Mouse (Mus musculus) spleen, adult 2 months (tissue): ENCODE results near the gene Nlrp9b. TPM values are rescaled to one million over a fixed set of nuclear protein-coding genes. Genes with fewer than 3 reads are reported as not detected.
"Not testable (repeated sequence)": the region's sequence is repeated elsewhere in the genome, so short reads cannot be mapped to it uniquely, and the experiment has no call there.

ENCODE experiments used
- DNase-seq, 2 experiments: peaks; one replicate each; pipeline versions ENCODE4 v3.0.0 to v3.0.0-alpha.2; 2012 to 2021; ENCODE audit warnings: low spot score in 2 of 2, low read depth in 1 of 2
- H3K27ac ChIP-seq: fragments of 200-500 bp; 2 replicates; pipeline ENCODE4 v1.5.1; 2012; ENCODE audit warnings: low read length, inconsistent platforms; ENCODE audit not compliant: insufficient read depth
- H3K27me3 ChIP-seq: fragments of 200-500 bp; 2 replicates; pipeline ENCODE4 v1.6.1; 2012; ENCODE audit warnings: mild to moderate bottlenecking, moderate library complexity, low read length, inconsistent platforms; ENCODE audit not compliant: control insufficient read depth, insufficient read depth
- H3K36me3 ChIP-seq: fragments of 200-500 bp; 2 replicates; pipeline ENCODE4 v1.6.1; 2012; ENCODE audit warnings: mild to moderate bottlenecking, low read length, inconsistent platforms; ENCODE audit not compliant: control insufficient read depth, insufficient read depth
- H3K4me1 ChIP-seq: fragments of 200-500 bp; 2 replicates; pipeline ENCODE4 v1.6.1; 2011; ENCODE audit warnings: inconsistent platforms; ENCODE audit not compliant: control insufficient read depth, insufficient read depth, insufficient read length
- H3K4me3 ChIP-seq: fragments of 200-500 bp; 2 replicates; pipeline ENCODE4 v1.5.1; 2011; ENCODE audit warnings: mild to moderate bottlenecking, inconsistent platforms; ENCODE audit not compliant: insufficient read depth, insufficient read length; ENCODE audit errors: extremely low read depth
- CTCF ChIP-seq: fragments of 200-500 bp; IDR thresholded peaks from 2 replicates; pipeline ENCODE4 v1.5.1; 2011; ENCODE audit warnings: mild to moderate bottlenecking, inconsistent platforms; ENCODE audit not compliant: insufficient read depth, insufficient read length, insufficient replicate concordance; ENCODE audit errors: extremely low read depth
- POLR2A ChIP-seq: fragments of 200-500 bp; IDR thresholded peaks from 2 replicates; pipeline ENCODE4 v1.6.1; 2011; ENCODE audit warnings: low read depth, low read length, inconsistent platforms
- WGBS: fragments of 180-500 bp; shearing (Covaris S2); methylation state at CpG from one replicate; pipeline ENCODE4 v1.1.7; 2018; 5-methylcytosine and 5-hydroxymethylcytosine counted together
- polyA plus RNA-seq: library from polyadenylated mRNA; depleted of rRNA; stranded (reverse); fragments of >200 nt; gene quantifications from 2 replicates; pipeline ENCODE4 v1.2.3, GENCODE M21; 2012

Gene Nlrp9b
- polyA plus RNA-seq, 1 experiment = not detected

DNA sequence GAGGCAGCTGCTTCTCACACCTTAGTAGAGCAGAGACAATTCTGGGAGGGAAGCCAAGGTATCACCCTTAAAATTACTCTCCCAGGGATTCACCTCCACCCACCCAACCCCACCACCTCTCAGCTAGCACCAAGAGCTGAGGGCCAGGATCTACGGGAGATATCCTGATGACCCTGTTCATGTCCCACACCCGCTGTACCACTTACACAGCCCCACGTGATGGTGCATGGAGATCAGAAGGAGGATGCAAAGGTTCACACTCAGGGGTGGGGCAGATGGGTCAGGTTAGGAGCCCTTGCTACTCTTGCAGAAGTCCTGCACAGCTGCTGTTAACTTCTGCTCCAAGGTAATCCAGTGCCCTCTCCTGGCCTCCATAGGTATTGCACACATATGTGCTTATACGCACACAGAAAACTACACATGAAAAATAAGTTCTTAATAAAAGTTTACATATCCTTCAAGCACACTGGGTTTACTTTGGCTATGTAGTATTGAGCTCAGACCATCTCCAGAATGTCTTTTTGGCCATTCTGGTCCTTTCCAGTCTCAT is 21.6 kb upstream of the Nlrp9b start:
- no peaks in the 10 kb centered on the region for H3K36me3 ChIP-seq
- 93% methylated on average over 4 of the region's 4 CpGs for WGBS
- H3K27me3 ChIP-seq = no peaks in the 10 kb centered on the region
- DNase-seq = no peak
- no peaks in the 10 kb centered on the region for H3K4me1 ChIP-seq
- TF ChIP-seq CTCF (no peak), POLR2A (no peak)
- H3K27ac ChIP-seq = no peak overlapping the region
- no peak overlapping the region for H3K4me3 ChIP-seq

DNA sequence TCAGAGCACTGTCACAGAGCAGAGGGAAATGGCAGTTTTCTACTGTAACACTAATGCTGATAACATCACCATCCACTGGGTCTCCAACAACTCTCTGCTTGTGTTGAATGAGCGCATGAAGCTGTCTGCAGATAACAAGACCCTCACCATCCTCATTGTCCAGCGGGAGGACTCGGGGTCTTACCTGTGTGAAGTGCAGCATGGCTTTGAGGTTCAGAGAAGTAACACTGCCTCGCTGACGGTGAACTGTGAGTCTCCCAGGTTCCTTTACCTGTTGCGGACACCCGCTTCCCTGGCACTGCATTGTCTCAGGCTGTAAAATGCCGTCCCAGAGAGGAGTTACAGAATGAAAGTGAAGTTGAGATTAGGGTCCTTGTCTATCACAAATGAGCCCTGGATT is 21.1 kb upstream of the Nlrp9b start:
- H3K27me3 ChIP-seq = no peaks in the 10 kb centered on the region

DNA sequence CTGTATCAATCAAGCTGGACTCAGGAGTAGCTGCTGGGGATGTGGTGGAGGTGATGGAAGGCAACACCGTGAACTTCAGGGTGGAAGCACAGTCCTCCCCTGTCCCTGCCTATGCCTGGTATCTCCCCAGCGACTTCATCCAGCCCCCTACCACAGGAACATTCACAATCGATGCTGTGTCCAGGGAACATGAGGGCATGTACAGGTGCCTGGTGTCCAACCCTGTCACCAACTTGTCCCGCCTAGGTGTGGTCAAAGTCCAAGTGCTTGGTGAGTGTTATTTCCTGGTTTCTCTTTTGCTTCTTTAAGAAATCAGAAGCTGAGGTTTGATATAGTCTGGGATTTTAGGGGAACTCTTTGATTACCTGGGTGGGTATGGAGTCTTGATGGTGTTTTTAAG is 19.7 kb upstream of the Nlrp9b start:
- DNase-seq = no peak
- no peaks in the 10 kb centered on the region for H3K27me3 ChIP-seq
- H3K27ac ChIP-seq = no peak overlapping the region
- H3K36me3 ChIP-seq = no peaks in the 10 kb centered on the region
- H3K4me3 ChIP-seq = no peak overlapping the region
- 85% methylated on average over 4 of the region's 4 CpGs for WGBS
- no peaks in the 10 kb centered on the region for H3K4me1 ChIP-seq
- TF ChIP-seq POLR2A = no peak

More for the DNA sequence above, 21.1 kb upstream of the Nlrp9b start:
- Histone ChIP-seq H3K27ac (no peak overlapping the region), H3K36me3 (no peaks in the 10 kb centered on the region), H3K4me3 (no peak overlapping the region), H3K4me1 (no peaks in the 10 kb centered on the region)
- 93% methylated on average over 8 of the region's 8 CpGs for WGBS
- TF ChIP-seq CTCF = no peak
- no peak for DNase-seq

DNA sequence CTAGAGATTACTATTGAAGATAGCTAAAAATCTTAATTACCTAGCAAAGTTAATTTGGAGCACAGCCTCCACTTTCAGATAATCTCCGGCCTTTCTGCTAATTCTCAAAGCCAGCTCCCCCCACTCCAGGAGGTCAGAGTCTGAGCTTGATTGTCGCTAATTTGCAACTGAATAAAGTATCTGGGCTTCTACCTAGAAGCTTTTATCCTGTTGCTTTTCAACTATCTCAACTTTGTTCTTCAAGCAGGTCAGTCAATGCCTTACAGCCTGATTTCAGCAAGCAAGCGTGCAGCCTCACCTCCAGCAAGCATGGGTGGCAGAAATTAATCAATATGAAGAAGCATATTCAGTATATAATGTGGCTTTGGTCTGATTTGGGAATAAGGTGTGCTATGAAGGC is 5.5 kb downstream of the Nlrp9b start:
- not testable (repeated sequence) for H3K27me3 ChIP-seq, H3K36me3 ChIP-seq, DNase-seq, H3K4me3 ChIP-seq, H3K27ac ChIP-seq, H3K4me1 ChIP-seq
- WGBS = 61% methylated on average over 3 of the region's 3 CpGs

DNA sequence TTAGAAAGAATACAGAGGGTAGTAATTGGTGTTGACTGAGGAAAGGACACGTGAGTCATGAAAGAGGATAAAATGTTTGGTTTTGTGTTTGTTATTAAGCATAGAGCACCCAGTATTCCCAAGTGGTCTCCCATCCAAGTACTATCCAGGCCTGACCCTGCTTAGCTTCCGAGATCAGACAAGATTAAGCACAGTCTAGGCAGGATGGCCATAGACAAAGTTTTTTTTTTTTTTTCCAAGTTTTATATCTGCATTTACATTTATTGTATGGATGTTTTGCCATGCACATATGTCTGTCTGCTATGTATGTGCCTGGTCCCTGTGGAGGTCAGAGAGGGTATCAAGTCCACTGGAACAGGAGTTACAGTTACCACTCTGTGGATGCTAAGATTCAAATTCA is 18.7 kb downstream of the Nlrp9b start:
- Histone ChIP-seq H3K4me3 (no peak overlapping the region), H3K27me3 (no peaks in the 10 kb centered on the region), H3K27ac (no peak overlapping the region), H3K4me1 (no peaks in the 10 kb centered on the region), H3K36me3 (no peaks in the 10 kb centered on the region)
- TF ChIP-seq CTCF (no peak), POLR2A (no peak)
- no peak for DNase-seq
- 78% methylated on average over 2 of the region's 2 CpGs for WGBS

DNA sequence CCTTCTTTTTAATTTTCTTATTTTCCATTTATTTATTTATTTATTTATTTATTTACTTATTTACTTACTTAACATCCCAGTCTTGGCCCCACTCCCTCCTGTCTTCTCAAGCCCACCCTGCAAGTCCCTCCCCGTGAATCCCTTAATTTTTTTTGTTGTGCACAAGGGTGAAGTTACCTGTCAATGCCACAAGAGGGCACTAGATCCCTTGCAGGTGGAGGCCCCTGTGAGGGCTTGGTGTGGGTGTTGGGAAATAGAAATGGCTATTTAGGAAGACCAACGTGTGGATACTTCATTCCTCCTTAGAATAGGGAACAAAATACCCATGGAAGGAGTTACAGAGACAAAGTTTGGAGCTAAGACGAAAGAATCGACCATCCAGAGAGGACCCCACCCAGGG is 72.8 kb downstream of the Nlrp9b start:
- DNase-seq, H3K4me3 ChIP-seq, H3K36me3 ChIP-seq, H3K27me3 ChIP-seq, H3K27ac ChIP-seq, H3K4me1 ChIP-seq: not testable (repeated sequence)
- 71% methylated on average over 4 of the region's 4 CpGs for WGBS

DNA sequence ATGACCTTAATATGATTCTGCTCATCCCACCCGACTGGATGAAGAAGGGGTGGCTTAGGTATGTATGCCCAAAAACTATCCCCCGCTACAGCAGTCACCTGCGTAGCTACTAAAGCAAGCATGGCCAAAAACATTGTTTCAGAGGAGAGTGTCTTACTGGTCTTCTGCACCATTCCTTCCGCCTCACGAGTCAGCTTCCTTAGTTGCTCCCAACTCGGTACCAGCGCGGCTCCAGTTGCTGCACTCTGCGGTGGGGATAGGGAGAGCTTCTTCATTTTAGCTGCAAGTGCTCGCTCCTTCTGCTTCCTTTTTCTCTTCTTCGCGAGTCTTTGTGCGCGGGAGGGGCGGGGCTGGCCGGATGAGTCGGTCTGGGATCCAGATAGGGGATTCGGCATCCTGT is 86.9 kb downstream of the Nlrp9b start:
- not testable (repeated sequence) for H3K27ac ChIP-seq, H3K36me3 ChIP-seq, H3K4me1 ChIP-seq, H3K27me3 ChIP-seq, H3K4me3 ChIP-seq, DNase-seq
- WGBS = 69% methylated on average over 18 of the region's 18 CpGs

DNA sequence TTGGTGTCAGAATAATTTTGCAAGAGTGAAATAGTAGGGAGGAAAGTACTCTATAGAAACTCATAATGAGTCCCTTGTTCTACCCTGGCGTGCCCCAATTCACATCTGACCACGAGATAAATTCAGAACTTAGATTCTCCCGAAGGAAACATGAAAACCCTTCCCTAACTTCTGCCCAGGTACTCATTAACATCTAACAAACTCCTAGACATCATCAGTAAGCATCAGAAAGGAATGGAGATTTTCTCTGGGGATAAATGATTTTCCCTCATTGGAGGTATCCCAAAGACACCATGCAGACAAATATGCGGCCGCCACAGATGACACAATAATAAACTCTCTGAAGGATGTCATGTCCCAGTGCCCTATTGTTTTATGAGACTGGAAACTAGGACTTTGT is 108.1 kb downstream of the Nlrp9b start, which contains the start of gene Vmn1r91:
Gene Vmn1r91, plus strand, starts transcription at position 301 of the 400 bp plus-strand sequence.
- not testable (repeated sequence) for H3K27me3 ChIP-seq, H3K36me3 ChIP-seq, H3K27ac ChIP-seq, H3K4me3 ChIP-seq, DNase-seq, H3K4me1 ChIP-seq
- WGBS = 80% methylated on average over 5 of the region's 5 CpGs

DNA sequence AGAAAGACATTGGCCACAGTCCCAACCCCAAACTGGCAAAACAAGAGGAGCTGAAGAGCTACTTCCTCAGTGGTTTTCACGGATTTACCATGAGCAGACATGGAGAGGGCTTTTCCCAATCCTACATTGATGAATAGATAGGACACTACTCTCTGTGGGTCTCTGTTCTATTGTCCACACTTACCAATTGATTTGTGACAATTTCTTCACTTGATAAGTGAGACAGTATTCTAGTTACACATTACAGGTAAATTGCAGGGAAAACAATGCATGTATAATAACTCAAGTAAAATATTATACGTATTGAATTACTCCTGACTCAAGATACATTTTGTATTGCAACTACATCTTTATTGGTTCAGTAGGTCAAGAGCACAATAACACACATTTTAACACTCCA is 131.2 kb downstream of the Nlrp9b start, which contains the start of gene Gm16442:
Gene Gm16442, minus strand, starts transcription at position 101 of the 400 bp plus-strand sequence.
- H3K36me3 ChIP-seq, DNase-seq, H3K4me1 ChIP-seq, H3K4me3 ChIP-seq, H3K27ac ChIP-seq, H3K27me3 ChIP-seq: not testable (repeated sequence)
- no CpG with 5 or more reads among the region's 2 CpGs for WGBS
